Mouse (Mus musculus) MEL (cell line): Measurements from ENCODE around the gene Tnfaip6. TPM values are rescaled to one million over a fixed set of nuclear protein-coding genes. Genes with fewer than 3 reads are reported as not detected.

ENCODE experiments used
- DNase-seq: peaks from one replicate; pipeline ENCODE4 v3.0.0; 2011; ENCODE audit warnings: low read depth, low spot score
- H3K27ac ChIP-seq: 2 replicates; pipeline ENCODE4 v1.5.1; 2012; ENCODE audit warnings: low read depth, mild to moderate bottlenecking, control low read depth, low read length, moderate library complexity; ENCODE audit not compliant: control insufficient read depth
- H3K27me3 ChIP-seq, 2 experiments: fragments of 150-350 bp in 1 of 2; sonication (generic) in 1 of 2; 2 replicates each; pipeline ENCODE4 v1.6.1; 2012; ENCODE audit warnings: low read length in 2 of 2, mild to moderate bottlenecking in 2 of 2, improper control_type of control experiment in 1 of 2, moderate library complexity in 1 of 2; ENCODE audit not compliant: insufficient read depth in 2 of 2, control insufficient read depth in 1 of 2
- H3K36me3 ChIP-seq, 2 experiments: 2 replicates each; pipeline ENCODE4 v1.6.1; 2012 to 2014; ENCODE audit warnings: low read length in 2 of 2, improper control_type of control experiment in 1 of 2, inconsistent platforms in 1 of 2, mild to moderate bottlenecking in 1 of 2; ENCODE audit not compliant: insufficient read depth in 2 of 2, control insufficient read depth in 1 of 2
- H3K4me1 ChIP-seq, 2 experiments: fragments of 150-350 bp in 1 of 2; sonication (generic) in 1 of 2; 2 replicates each; pipeline ENCODE4 v1.6.1; 2012; ENCODE audit warnings: low read length in 2 of 2, improper control_type of control experiment in 1 of 2, mild to moderate bottlenecking in 1 of 2; ENCODE audit not compliant: insufficient read depth in 2 of 2, control insufficient read depth in 1 of 2
- H3K4me3 ChIP-seq, 2 experiments: fragments of 150-350 bp in 1 of 2; sonication (generic) in 1 of 2; 2 replicates each; pipeline ENCODE4 v1.5.1; 2012; ENCODE audit warnings: low read depth in 2 of 2, low read length in 2 of 2, mild to moderate bottlenecking in 2 of 2, moderate library complexity in 2 of 2, control low read depth in 1 of 2, improper control_type of control experiment in 1 of 2; ENCODE audit not compliant: control insufficient read depth in 1 of 2, insufficient read depth in 1 of 2
- H3K79me2 ChIP-seq: 2 replicates; pipeline ENCODE4 v1.6.1; 2012; ENCODE audit warnings: mild to moderate bottlenecking, low read length, moderate library complexity; ENCODE audit not compliant: control insufficient read depth, poor library complexity, insufficient read depth
- H3K9ac ChIP-seq: 2 replicates; pipeline ENCODE4 v1.6.1; 2012; ENCODE audit warnings: low read depth, mild to moderate bottlenecking, control low read depth, low read length, moderate library complexity; ENCODE audit not compliant: control insufficient read depth, poor library complexity, severe bottlenecking
- H3K9me3 ChIP-seq: fragments of 150-350 bp; sonication (generic); replicated peaks from 2 replicates; pipeline ENCODE4 v1.6.1; 2012; ENCODE audit warnings: mild to moderate bottlenecking, low read length, improper control_type of control experiment, moderate library complexity; ENCODE audit not compliant: insufficient read depth
- BHLHE40 ChIP-seq: IDR thresholded peaks from 2 replicates; pipeline ENCODE4 v1.6.1; 2012; ENCODE audit warnings: low read depth, mild to moderate bottlenecking, inconsistent platforms, low read length, improper control_type of control experiment, borderline replicate concordance
- CTCF ChIP-seq, 3 experiments: IDR thresholded peaks in 2 of 3; conservative IDR thresholded peaks in 1 of 3; 2 replicates each; pipeline ENCODE4 v1.5.1; 2011 to 2012; ENCODE audit warnings: low read length in 3 of 3, low read depth in 2 of 3, mild to moderate bottlenecking in 2 of 3, improper control_type of control experiment in 1 of 3, inconsistent platforms in 1 of 3, mixed read lengths in 1 of 3, moderate library complexity in 1 of 3; ENCODE audit not compliant: control insufficient read depth in 1 of 3, insufficient read depth in 1 of 3, poor library complexity in 1 of 3, severe bottlenecking in 1 of 3
- E2F4 ChIP-seq: IDR thresholded peaks from 2 replicates; pipeline ENCODE4 v1.6.1; 2011; ENCODE audit warnings: low read depth, low read length, improper control_type of control experiment, borderline replicate concordance
- ELF1 ChIP-seq: IDR thresholded peaks from 2 replicates; pipeline ENCODE4 v1.6.1; 2014; ENCODE audit warnings: low read depth, mild to moderate bottlenecking, inconsistent platforms, low read length, improper control_type of control experiment, moderate library complexity
- EP300 ChIP-seq, 2 experiments: IDR thresholded peaks; 2 replicates each; pipeline ENCODE4 v1.6.1; 2011; ENCODE audit warnings: improper control_type of control experiment in 2 of 2, low read length in 2 of 2, low read depth in 1 of 2, mild to moderate bottlenecking in 1 of 2
- ETS1 ChIP-seq: IDR thresholded peaks from 2 replicates; pipeline ENCODE4 v1.6.1; 2012; ENCODE audit warnings: low read depth, mild to moderate bottlenecking, inconsistent platforms, low read length, improper control_type of control experiment, moderate library complexity
- GABPA ChIP-seq: IDR thresholded peaks from 2 replicates; pipeline ENCODE4 v1.6.1; 2012; ENCODE audit warnings: low read depth, mild to moderate bottlenecking, inconsistent platforms, low read length, improper control_type of control experiment, moderate library complexity
- GATA1 ChIP-seq: IDR thresholded peaks from 2 replicates; pipeline ENCODE4 v1.6.1; 2011; ENCODE audit warnings: low read depth, low read length, improper control_type of control experiment
- JUND ChIP-seq: IDR thresholded peaks from 2 replicates; pipeline ENCODE4 v1.6.1; 2011; ENCODE audit warnings: low read depth, mild to moderate bottlenecking, improper control_type of control experiment, low read length
- KAT2A ChIP-seq: conservative IDR thresholded peaks from 2 replicates; pipeline ENCODE4 v1.6.1; 2012; ENCODE audit warnings: low read depth, low read length, improper control_type of control experiment, inconsistent platforms
- MAX ChIP-seq: IDR thresholded peaks from 2 replicates; pipeline ENCODE4 v1.6.1; 2011; ENCODE audit warnings: low read length, improper control_type of control experiment
- MEF2A ChIP-seq: IDR thresholded peaks from 2 replicates; pipeline ENCODE4 v1.6.1; 2014; ENCODE audit warnings: low read depth, mild to moderate bottlenecking, inconsistent platforms, low read length, improper control_type of control experiment; ENCODE audit not compliant: poor library complexity, insufficient replicate concordance, severe bottlenecking; ENCODE audit errors: extremely low read depth
- MXI1 ChIP-seq: IDR thresholded peaks from 2 replicates; pipeline ENCODE4 v1.6.1; 2011; ENCODE audit warnings: mild to moderate bottlenecking, low read depth, low read length, improper control_type of control experiment
- MYB ChIP-seq: IDR thresholded peaks from 2 replicates; pipeline ENCODE4 v1.6.1; 2011; ENCODE audit warnings: mild to moderate bottlenecking, low read depth, low read length, improper control_type of control experiment
- NELFE ChIP-seq: IDR thresholded peaks from 2 replicates; pipeline ENCODE4 v1.6.1; 2011; ENCODE audit warnings: low read depth, low read length, improper control_type of control experiment
- NRF1 ChIP-seq: IDR thresholded peaks from 2 replicates; pipeline ENCODE4 v1.6.1; 2014; ENCODE audit warnings: low read depth, mild to moderate bottlenecking, inconsistent platforms, low read length, improper control_type of control experiment, moderate library complexity; ENCODE audit not compliant: poor library complexity, insufficient read depth, severe bottlenecking
- POLR2AphosphoS2 ChIP-seq: IDR thresholded peaks from 2 replicates; pipeline ENCODE4 v1.6.1; 2011; ENCODE audit warnings: low read length, improper control_type of control experiment
- POLR2AphosphoS5 ChIP-seq: IDR thresholded peaks from 2 replicates; pipeline ENCODE4 v1.6.1; 2012; ENCODE audit warnings: low read depth, borderline replicate concordance, mild to moderate bottlenecking, inconsistent platforms, low read length, moderate library complexity, mixed read lengths
- RAD21 ChIP-seq: IDR thresholded peaks from 2 replicates; pipeline ENCODE4 v1.6.1; 2011; ENCODE audit warnings: mild to moderate bottlenecking, low read depth, low read length, improper control_type of control experiment
- RCOR1 ChIP-seq: IDR thresholded peaks from 2 replicates; pipeline ENCODE4 v1.6.1; 2012; ENCODE audit warnings: low read depth, mild to moderate bottlenecking, inconsistent platforms, low read length, improper control_type of control experiment
- TAL1 ChIP-seq: IDR thresholded peaks from 2 replicates; pipeline ENCODE4 v1.6.1; 2012; ENCODE audit warnings: mild to moderate bottlenecking, inconsistent platforms, low read length, moderate library complexity, mixed read lengths
- TBP ChIP-seq: IDR thresholded peaks from 2 replicates; pipeline ENCODE4 v1.8.0; 2011; ENCODE audit warnings: low read depth, low read length, improper control_type of control experiment
- USF1 ChIP-seq: IDR thresholded peaks from 2 replicates; pipeline ENCODE4 v1.6.1; 2014; ENCODE audit warnings: low read depth, mild to moderate bottlenecking, inconsistent platforms, low read length, improper control_type of control experiment, moderate library complexity
- USF2 ChIP-seq, 2 experiments: IDR thresholded peaks; 2 replicates each; pipeline ENCODE4 v1.6.1; 2011 to 2012; ENCODE audit warnings: improper control_type of control experiment in 2 of 2, low read length in 2 of 2, borderline replicate concordance in 1 of 2, inconsistent platforms in 1 of 2, low read depth in 1 of 2, mild to moderate bottlenecking in 1 of 2; ENCODE audit not compliant: insufficient read depth in 1 of 2
- ZMIZ1 ChIP-seq: IDR thresholded peaks from 2 replicates; pipeline ENCODE4 v1.6.1; 2012; ENCODE audit warnings: low read depth, mild to moderate bottlenecking, inconsistent platforms, low read length, improper control_type of control experiment, moderate library complexity
- polyA plus RNA-seq, 2 experiments: library from polyadenylated mRNA; stranded (reverse) in 1 of 2; unstranded in 1 of 2; fragments of >175 nt in 1 of 2; fragments of >200 nt in 1 of 2; gene quantifications; 2 replicates each; pipeline versions ENCODE4 v1.2.1 to v1.2.4; 2012; ENCODE audit warnings: low replicate concordance in 2 of 2, low read depth in 1 of 2; ENCODE audit not compliant: insufficient read length in 2 of 2, insufficient read depth in 1 of 2, missing spikeins in 1 of 2
- total RNA-seq: library from RNA; depleted of rRNA; stranded (reverse); fragments of 300-350 nt; gene quantifications from 2 replicates; pipeline ENCODE4 v1.2.3, GENCODE M21; 2012

The Tnfaip6 gene
- total and polyA plus RNA-seq, 3 experiments, result not detected

GRCm38 (mm10) chr2:52043485-52043884, 5.7 kb downstream of the Tnfaip6 start (continued):
- no peak for TF ChIP-seq POLR2AphosphoS5

- H3K4me1 ChIP-seq, result no peaks in the 10 kb centered on the region
- H3K79me2 ChIP-seq, result no peaks in the 10 kb centered on the region
- H3K4me3 ChIP-seq, result no peak overlapping the region
- H3K27ac ChIP-seq, result no peak overlapping the region
- no peak for DNase-seq
- TF ChIP-seq ZMIZ1 (no peak), MXI1 (no peak), ETS1 (no peak), USF1 (no peak), GABPA (no peak), NELFE (no peak), MYB (no peak), KAT2A (no peak), BHLHE40 (no peak), EP300 (IDR thresholded peaks at IDR 0.05; ENCODE audit: low read depth in 1 of 2, low read length in 2 of 2) (no peak), MEF2A (no peak), MAX (no peak), TAL1 (no peak), TBP (no peak), RAD21 (no peak), USF2 (IDR thresholded peaks at IDR 0.05; ENCODE audit: borderline replicate concordance in 1 of 2, insufficient read depth in 1 of 2, low read depth in 1 of 2, low read length in 2 of 2) (no peak), POLR2AphosphoS2 (no peak), GATA1 (no peak)
- H3K36me3 ChIP-seq, result no peaks in the 10 kb centered on the region
- H3K27me3 ChIP-seq, result peaks cover 3 to 6% of the 10 kb centered on the region in 2 experiments
- no peaks in the 10 kb centered on the region for H3K9me3 ChIP-seq
- H3K9ac ChIP-seq, result no peak overlapping the region
Measured at GRCm38 (mm10) chr2:52046032-52046431, 8.2 kb downstream of the Tnfaip6 start.

DNA sequence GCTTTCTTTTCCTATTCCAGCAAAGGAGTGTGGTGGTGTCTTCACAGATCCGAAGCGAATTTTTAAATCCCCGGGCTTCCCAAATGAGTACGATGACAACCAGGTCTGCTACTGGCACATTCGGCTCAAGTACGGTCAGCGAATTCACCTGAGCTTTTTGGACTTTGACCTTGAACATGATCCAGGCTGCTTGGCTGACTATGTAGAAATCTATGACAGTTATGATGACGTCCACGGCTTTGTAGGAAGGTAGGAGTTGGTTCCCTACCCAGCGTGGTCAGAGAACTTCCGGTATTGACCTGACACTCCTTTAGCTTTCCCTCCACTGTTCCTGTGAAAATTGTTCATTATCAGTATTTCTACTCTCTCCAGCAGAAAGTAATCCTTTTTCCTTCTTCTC, 13.0 kb downstream of the Tnfaip6 start:
- peaks cover 0 to 3% of the 10 kb centered on the region in 2 experiments; a peak in 3 of 4 replicates for H3K27me3 ChIP-seq
- H3K79me2 ChIP-seq, result no peaks in the 10 kb centered on the region
- no peaks in the 10 kb centered on the region for H3K9me3 ChIP-seq
- no peak overlapping the region for H3K9ac ChIP-seq
- no peak overlapping the region for H3K27ac ChIP-seq
- no peak overlapping the region for H3K4me3 ChIP-seq
- H3K36me3 ChIP-seq, result no peaks in the 10 kb centered on the region; a peak in 1 of 4 replicates
- no peaks in the 10 kb centered on the region for H3K4me1 ChIP-seq
- DNase-seq, result no peak
- no peak for TF ChIP-seq JUND
- no peak for TF ChIP-seq USF2 (IDR thresholded peaks at IDR 0.05; ENCODE audit: borderline replicate concordance in 1 of 2, insufficient read depth in 1 of 2, low read depth in 1 of 2, low read length in 2 of 2)
- TF ChIP-seq E2F4, result no peak
- TF ChIP-seq POLR2AphosphoS2, result no peak
- TF ChIP-seq EP300 (IDR thresholded peaks at IDR 0.05; ENCODE audit: low read depth in 1 of 2, low read length in 2 of 2), result no peak
- TF ChIP-seq NRF1, result no peak
- TF ChIP-seq MXI1, result no peak
- TF ChIP-seq CTCF (IDR thresholded peaks at IDR 0.05 in 2 of 3, conservative IDR thresholded peaks at IDR 0.05 in 1 of 3; ENCODE audit: control insufficient read depth in 1 of 3, insufficient read depth in 1 of 3, low read depth in 2 of 3, low read length in 3 of 3, poor library complexity in 1 of 3, severe bottlenecking in 1 of 3), result no peak
- no peak for TF ChIP-seq MAX
- no peak for TF ChIP-seq ELF1
- no peak for TF ChIP-seq RCOR1
